Mouse (Mus musculus) ovary, postnatal 10 days (tissue): ENCODE measurements around the gene Wbp2.
A peak's percentile ranks its signal among the peaks of the same experiment; 100 is the strongest.

Experiments used
- DNase-seq: peaks from one replicate; pipeline ENCODE4 v3.0.0; 2022; ENCODE audit warnings: low spot score

Gene Wbp2

DNA sequence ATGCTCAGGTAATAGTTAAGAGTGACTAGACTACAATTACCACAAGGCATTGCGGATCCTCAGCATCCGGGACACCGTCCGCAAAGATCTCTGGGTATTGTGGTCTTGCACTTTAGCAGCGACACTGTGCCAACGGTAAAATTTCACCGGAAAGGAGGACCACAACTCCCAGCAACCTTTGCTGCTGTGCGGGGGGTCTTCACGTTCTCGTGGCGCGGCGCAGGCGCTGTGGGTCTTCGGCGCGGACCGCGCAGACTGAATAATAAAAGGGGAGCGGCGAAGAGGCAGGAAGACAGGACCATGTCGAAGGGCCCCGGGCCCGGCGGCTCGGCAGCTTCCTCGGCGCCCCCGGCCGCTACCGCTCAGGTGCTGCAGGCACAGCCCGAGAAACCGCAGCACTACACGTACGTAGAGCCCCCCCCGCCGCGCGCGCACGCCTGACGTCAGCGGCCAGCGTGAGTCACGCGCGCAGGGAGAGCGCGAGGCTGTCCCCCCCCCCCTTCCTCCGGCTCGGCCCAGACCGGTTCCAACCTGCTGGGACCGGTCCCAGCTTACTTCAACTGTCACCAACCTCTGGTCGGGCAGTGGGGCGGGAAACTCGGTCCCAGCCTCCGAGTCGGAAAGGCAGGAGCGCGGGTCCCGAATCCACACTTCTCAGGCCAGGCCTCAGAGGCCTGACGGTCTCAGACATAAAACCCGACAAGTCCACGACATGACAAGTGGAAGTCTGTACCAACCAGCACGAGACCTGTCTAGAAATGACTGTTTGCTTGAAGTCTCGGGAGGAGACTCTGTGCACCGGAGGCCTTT, 56.5 kb downstream of the Wbp2 start, which contains the start of gene Unk:
Unk (plus strand) TSS at position 235 of the 810 bp plus-strand sequence.
- peak; percentile 86 for DNase-seq

DNA sequence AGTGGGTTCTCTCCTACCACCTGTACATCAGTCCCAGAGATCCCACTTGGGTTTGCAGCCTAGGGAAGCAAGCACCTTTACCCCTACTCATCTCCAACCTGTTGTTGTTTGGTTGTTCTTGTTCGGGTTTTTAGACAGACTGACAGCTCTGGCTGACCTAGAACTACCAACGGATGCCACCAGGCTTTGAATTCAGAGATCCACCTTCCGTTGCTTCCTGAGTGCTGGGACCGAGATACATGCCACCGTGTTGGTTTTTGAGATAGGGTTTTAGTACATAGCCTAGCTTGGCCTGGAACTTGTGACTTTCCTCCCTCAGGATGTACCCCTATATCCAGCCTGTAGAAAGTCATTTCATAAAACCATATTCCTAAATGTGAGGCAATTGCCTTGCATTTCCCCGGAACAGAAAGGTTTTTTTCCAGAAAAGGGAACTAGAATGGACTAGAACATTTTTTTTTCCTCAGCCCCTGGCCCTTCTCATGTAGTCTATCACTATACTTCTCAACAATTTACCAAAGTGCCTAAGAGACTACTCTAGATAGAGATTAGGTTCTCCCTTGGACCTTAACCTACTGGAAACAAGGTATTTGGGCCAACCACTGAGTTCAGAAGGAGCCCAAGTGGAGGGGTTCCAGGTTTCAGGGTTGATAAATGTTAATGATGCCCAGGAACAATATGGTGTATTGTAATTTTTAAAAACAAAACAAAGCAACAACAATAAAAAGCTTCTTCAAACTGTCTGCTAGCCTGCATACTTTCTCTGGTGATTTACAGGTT, 57.5 kb downstream of the Wbp2 start:
- DNase-seq: no peak
